Mouse (Mus musculus) liver, postnatal 0 days (tissue): ENCODE results near the gene Arhgap15. TPM values are rescaled to one million over a fixed set of nuclear protein-coding genes. Genes with fewer than 3 reads are reported as not detected.

Experiments
- ATAC-seq: fragments of 200-750 bp; cut with Nextera tagmentation; 2 replicates; pipeline ENCODE4 v1.8.0; 2017; ENCODE audit warnings: mild to moderate bottlenecking, moderate library complexity
- DNase-seq: peaks from one replicate; pipeline ENCODE4 v3.0.0-alpha.2; 2016
- H3K27ac ChIP-seq: fragments of 300-500 bp; sonication (generic); 2 replicates; pipeline ENCODE4 v1.5.1; 2014; ENCODE audit warnings: antibody characterized with exemption, moderate library complexity, mild to moderate bottlenecking, low read depth
- H3K27me3 ChIP-seq: fragments of 300-500 bp; sonication (generic); 2 replicates; pipeline ENCODE4 v1.6.1; 2014; ENCODE audit warnings: low read length, control low read depth, mixed read lengths; ENCODE audit not compliant: insufficient read depth
- H3K36me3 ChIP-seq: fragments of 300-500 bp; sonication (generic); replicated peaks from 2 replicates; pipeline ENCODE4 v1.6.1; 2014; ENCODE audit warnings: mild to moderate bottlenecking, control low read depth, low read length, moderate library complexity, mixed read lengths; ENCODE audit not compliant: insufficient read depth
- H3K4me1 ChIP-seq: fragments of 300-500 bp; sonication (generic); 2 replicates; pipeline ENCODE4 v1.6.1; 2014; ENCODE audit warnings: antibody characterized with exemption, mild to moderate bottlenecking, control low read depth; ENCODE audit not compliant: insufficient read depth
- H3K4me2 ChIP-seq: fragments of 300-500 bp; sonication (generic); 2 replicates; pipeline ENCODE4 v1.6.1; 2014; ENCODE audit warnings: low read depth, mild to moderate bottlenecking, low read length, moderate library complexity, mixed read lengths
- H3K4me3 ChIP-seq: fragments of 300-500 bp; sonication (generic); 2 replicates; pipeline ENCODE4 v1.5.1; 2014; ENCODE audit warnings: low read depth, low read length
- H3K9ac ChIP-seq: fragments of 300-500 bp; sonication (generic); replicated peaks from 2 replicates; pipeline ENCODE4 v1.6.1; 2014; ENCODE audit warnings: mild to moderate bottlenecking, moderate library complexity
- H3K9me3 ChIP-seq: fragments of 300-500 bp; sonication (generic); 2 replicates; pipeline ENCODE4 v1.6.1; 2016; ENCODE audit warnings: mild to moderate bottlenecking, control low read depth, low read length, mixed read lengths
- CTCF ChIP-seq: sonication (generic); IDR thresholded peaks from 2 replicates; pipeline ENCODE4 v1.5.1; 2016; ENCODE audit warnings: antibody characterized with exemption, low read depth
- EP300 ChIP-seq: IDR thresholded peaks from 2 replicates; pipeline ENCODE4 v1.6.1; 2016; ENCODE audit warnings: antibody characterized with exemption, low read depth, mild to moderate bottlenecking
- WGBS: fragments of 180-500 bp; shearing (Covaris S2); extraction: QIAGEN DNeasy Blood & Tissue Kit; methylation state at CpG from one replicate; pipeline ENCODE4 v1.1.7; 2014; ENCODE audit not compliant: insufficient replicate concordance; 5-methylcytosine and 5-hydroxymethylcytosine counted together
- polyA plus RNA-seq: library from polyadenylated mRNA; unstranded; fragments of >200 nt; fragmentation: Nextera tagmentation; extraction: Ambion mirVana; gene quantifications from 2 replicates; pipeline ENCODE4 v1.2.1, GENCODE M21; 2015

Gene Arhgap15
- polyA plus RNA-seq, 1 experiment from 2014 or later = 6.3 TPM

DNA sequence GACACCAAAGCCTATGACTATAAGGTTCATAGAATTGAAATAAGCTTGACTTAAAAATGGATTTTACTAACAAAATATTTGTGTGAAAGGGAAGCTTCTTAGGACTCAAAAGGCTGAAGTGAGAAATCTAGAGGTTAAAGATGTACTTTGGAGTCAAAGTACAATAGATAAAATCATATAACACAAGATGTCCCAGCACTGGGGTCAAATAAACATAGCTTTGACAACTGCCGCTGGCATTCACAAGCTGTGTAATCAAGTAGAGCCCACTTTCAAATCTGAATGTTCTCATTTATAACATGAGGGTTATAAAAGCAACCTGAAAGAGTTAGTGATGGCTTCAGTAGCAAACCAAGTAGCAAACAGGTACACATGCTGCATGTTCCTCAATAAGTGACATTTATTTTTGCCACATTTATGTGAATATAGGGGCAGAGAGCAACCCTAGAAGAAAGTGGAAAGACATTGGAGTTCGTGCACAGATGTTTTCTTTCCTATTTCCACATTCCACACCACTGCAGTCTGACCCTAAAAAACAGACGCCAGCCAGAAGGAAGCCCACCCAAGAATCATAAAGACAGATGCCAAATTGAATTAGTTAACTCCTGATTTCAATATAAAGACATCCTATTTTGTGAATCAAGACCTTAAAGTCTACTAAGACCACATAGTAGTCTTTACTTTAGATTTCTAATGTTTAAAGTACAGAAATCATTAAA is 653.2 kb downstream of the Arhgap15 start:
- no peak for ATAC-seq
- Histone ChIP-seq H3K9me3 (no peaks in the 10 kb centered on the region), H3K4me2 (no peak overlapping the region), H3K27me3 (no peaks in the 10 kb centered on the region), H3K4me3 (no peak overlapping the region), H3K27ac (no peak overlapping the region), H3K36me3 (no peaks in the 10 kb centered on the region), H3K4me1 (no peaks in the 10 kb centered on the region), H3K9ac (no peak overlapping the region)
- DNase-seq = no peak
- TF ChIP-seq CTCF (no peak), EP300 (no peak)
- 72% methylated on average over 3 of the region's 3 CpGs for WGBS

DNA sequence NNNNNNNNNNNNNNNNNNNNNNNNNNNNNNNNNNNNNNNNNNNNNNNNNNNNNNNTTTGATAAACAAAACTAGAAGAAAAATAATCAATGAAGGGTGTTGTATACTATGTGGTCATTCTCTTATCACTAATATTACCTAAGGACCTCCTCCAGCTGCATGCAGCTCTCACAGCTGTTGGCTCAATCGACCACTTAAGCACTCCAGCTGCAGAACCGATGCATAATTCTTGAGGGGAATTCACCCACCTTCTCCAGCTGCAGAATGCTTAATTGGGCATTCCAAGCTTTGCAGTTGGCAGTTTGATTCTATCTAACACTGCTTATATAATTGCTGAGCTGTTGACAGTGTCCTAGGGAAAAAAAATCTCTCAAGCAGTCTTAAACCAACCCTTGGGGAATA is 663.0 kb downstream of the Arhgap15 start:
- ATAC-seq = no peak

DNA sequence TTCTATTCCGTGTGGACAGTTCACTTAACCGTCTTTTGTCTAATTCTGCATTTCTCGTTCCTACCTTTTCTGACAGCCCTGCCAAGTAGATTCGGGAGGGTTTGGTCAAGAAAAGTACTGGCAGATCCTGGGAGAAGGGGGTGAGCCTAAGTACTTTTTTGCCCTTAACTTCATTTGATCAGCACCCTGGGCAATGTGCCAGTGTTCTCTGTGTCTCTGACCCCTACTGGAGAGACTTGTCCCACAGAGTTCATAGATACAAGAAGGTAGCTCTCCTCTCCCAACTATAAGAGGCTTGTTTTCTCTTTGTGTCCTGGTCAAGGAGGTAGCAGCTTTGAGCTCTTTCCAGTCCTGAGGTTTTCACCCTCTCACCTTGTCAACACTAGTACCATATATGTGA is 667.7 kb downstream of the Arhgap15 start:
- Histone ChIP-seq H3K4me2 (no peak overlapping the region), H3K4me3 (no peak overlapping the region), H3K27ac (no peak overlapping the region), H3K9me3 (no peaks in the 10 kb centered on the region), H3K36me3 (no peaks in the 10 kb centered on the region), H3K4me1 (no peaks in the 10 kb centered on the region), H3K9ac (no peak overlapping the region), H3K27me3 (no peaks in the 10 kb centered on the region)
- 80% methylated on average over 4 of the region's 4 CpGs for WGBS
- ATAC-seq (no peak), DNase-seq (no peak)
- TF ChIP-seq CTCF (no peak), EP300 (no peak)

More for the DNA sequence above, 663.0 kb downstream of the Arhgap15 start:
- H3K4me2 ChIP-seq = no peak overlapping the region
- TF ChIP-seq CTCF (no peak), EP300 (no peak)
- no peaks in the 10 kb centered on the region for H3K27me3 ChIP-seq
- no peaks in the 10 kb centered on the region for H3K9me3 ChIP-seq
- H3K9ac ChIP-seq = no peak overlapping the region
- 71% methylated on average over 2 of the region's 2 CpGs for WGBS
- no peak overlapping the region for H3K27ac ChIP-seq
- no peaks in the 10 kb centered on the region for H3K36me3 ChIP-seq
- no peaks in the 10 kb centered on the region for H3K4me1 ChIP-seq
- DNase-seq = no peak
- H3K4me3 ChIP-seq = no peak overlapping the region

DNA sequence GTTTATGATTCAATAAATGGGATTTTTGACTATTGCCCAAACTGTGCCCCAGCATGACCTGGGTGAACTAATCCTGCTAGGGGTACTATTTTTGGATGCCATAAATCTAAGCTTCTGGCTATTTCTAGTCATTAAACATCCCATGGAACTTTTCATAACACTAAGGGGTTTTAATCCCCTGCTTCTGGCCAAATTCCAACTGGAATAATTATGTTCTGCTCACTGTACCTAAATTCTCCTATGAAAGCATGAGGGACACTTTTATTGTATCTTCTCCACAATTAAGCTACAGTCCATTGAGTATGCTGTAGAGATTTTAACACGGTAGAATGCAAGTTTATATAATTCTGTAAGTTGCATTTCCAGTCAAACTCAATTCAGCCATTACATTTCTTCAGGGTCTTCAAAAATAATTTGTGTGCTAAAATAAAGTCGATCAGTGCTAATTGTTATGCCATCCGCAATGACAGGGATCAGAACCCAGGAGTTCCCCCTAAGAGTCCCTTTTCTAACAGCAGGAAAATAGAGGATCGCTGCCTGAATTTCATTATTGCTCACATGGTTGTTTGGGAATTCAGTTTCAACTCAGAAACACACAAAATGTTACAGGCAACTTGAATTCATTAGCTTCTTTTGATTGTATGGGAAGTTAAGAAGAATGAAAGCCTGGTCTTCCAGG is 671.1 kb downstream of the Arhgap15 start:
- no peak for TF ChIP-seq CTCF
- TF ChIP-seq EP300 = no peak
- H3K27ac ChIP-seq = no peak overlapping the region
- no peak for DNase-seq
- no peaks in the 10 kb centered on the region for H3K27me3 ChIP-seq
- no peaks in the 10 kb centered on the region for H3K4me1 ChIP-seq
- 82% methylated on average over 4 of the region's 4 CpGs for WGBS
- H3K4me2 ChIP-seq = no peak overlapping the region
- no peak overlapping the region for H3K4me3 ChIP-seq
- no peak for ATAC-seq
- H3K9ac ChIP-seq = no peak overlapping the region
- no peaks in the 10 kb centered on the region for H3K36me3 ChIP-seq
- no peaks in the 10 kb centered on the region for H3K9me3 ChIP-seq

DNA sequence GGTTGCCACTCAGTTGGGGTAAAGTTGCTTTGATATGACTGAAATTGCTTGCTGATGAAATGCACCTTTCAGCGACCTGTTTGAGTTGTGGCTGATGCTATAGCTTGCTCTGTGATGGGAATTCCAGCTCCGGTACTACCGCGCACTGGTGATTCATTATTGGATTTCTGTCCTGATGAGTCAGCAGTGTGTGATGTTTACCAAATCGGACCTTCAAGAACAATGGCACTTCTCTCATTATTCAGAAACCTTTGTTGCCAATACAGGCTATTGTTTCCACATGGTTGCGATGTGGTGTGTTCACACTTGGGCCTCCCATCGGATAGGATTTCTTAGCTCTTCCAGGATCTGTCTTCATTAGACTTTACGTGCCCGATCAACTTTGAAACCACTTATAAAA is 681.9 kb downstream of the Arhgap15 start:
- no peak overlapping the region for H3K4me2 ChIP-seq
- H3K36me3 ChIP-seq = no peaks in the 10 kb centered on the region
- no peaks in the 10 kb centered on the region for H3K9me3 ChIP-seq
- H3K4me1 ChIP-seq = no peaks in the 10 kb centered on the region
- ATAC-seq (no peak), DNase-seq (no peak)
- H3K9ac ChIP-seq = no peak overlapping the region
- no peak overlapping the region for H3K4me3 ChIP-seq
- 75% methylated on average over 9 of the region's 9 CpGs for WGBS
- TF ChIP-seq CTCF (no peak), EP300 (no peak)
- H3K27me3 ChIP-seq = no peaks in the 10 kb centered on the region
- no peak overlapping the region for H3K27ac ChIP-seq

DNA sequence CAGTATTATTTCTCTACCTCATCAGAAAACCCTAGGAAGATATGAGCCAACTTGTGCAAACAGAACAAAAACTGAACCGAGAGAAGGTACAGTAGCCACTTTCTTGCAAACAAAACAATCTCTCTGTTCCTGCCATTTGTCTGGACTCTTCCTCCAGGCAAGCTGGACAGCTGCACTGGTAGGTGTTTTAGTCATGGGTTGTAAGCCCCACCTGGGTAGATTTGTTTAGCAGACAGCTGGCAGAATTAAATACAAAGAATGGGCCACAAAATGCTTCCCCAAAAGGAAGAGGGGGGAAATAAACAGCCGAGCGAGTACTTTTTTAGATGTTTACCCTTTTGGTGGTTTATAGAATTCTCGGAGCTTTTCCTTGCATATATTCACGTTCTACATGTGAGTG is 688.0 kb downstream of the Arhgap15 start:
- no peaks in the 10 kb centered on the region for H3K27me3 ChIP-seq
- no peaks in the 10 kb centered on the region for H3K36me3 ChIP-seq
- DNase-seq (no peak), ATAC-seq (no peak)
- H3K4me3 ChIP-seq = no peak overlapping the region
- WGBS = 68% methylated on average over 5 of the region's 5 CpGs
- H3K27ac ChIP-seq = no peak overlapping the region
- H3K9me3 ChIP-seq = no peaks in the 10 kb centered on the region
- H3K9ac ChIP-seq = no peak overlapping the region
- H3K4me2 ChIP-seq = no peak overlapping the region
- TF ChIP-seq EP300 = no peak
- no peak for TF ChIP-seq CTCF
- H3K4me1 ChIP-seq = no peaks in the 10 kb centered on the region
